Mouse (Mus musculus) forebrain, postnatal 0 days (tissue): ENCODE data around the gene Exoc3l2. TPM values are rescaled to one million over a fixed set of nuclear protein-coding genes. Genes with fewer than 3 reads are reported as not detected.
A peak's percentile ranks its signal among the peaks of the same experiment; 100 is the strongest.

Experiments used
- ATAC-seq: fragments of 200-750 bp; cut with Nextera tagmentation; 2 replicates; pipeline ENCODE4 v1.8.0; 2017; ENCODE audit warnings: mild to moderate bottlenecking, moderate library complexity
- DNase-seq: peaks from one replicate; pipeline ENCODE4 v3.0.0-alpha.2; 2015
- H3K27ac ChIP-seq: fragments of 300-500 bp; sonication (generic); 2 replicates; pipeline ENCODE4 v1.5.1; 2014; ENCODE audit warnings: low read depth, mild to moderate bottlenecking, antibody characterized with exemption, low read length, moderate library complexity, mixed read lengths
- H3K27me3 ChIP-seq: fragments of 300-500 bp; sonication (generic); 2 replicates; pipeline ENCODE4 v1.6.1; 2014; ENCODE audit warnings: mild to moderate bottlenecking, low read length, mixed read lengths; ENCODE audit not compliant: insufficient read depth
- H3K36me3 ChIP-seq: fragments of 300-500 bp; sonication (generic); 2 replicates; pipeline ENCODE4 v1.6.1; 2014; ENCODE audit warnings: mild to moderate bottlenecking, moderate library complexity; ENCODE audit not compliant: insufficient read depth
- H3K4me1 ChIP-seq: fragments of 300-500 bp; sonication (generic); 2 replicates; pipeline ENCODE4 v1.6.1; 2014; ENCODE audit warnings: antibody characterized with exemption; ENCODE audit not compliant: insufficient read depth
- H3K4me2 ChIP-seq: fragments of 300-500 bp; sonication (generic); 2 replicates; pipeline ENCODE4 v1.6.1; 2014; ENCODE audit warnings: low read depth, mild to moderate bottlenecking, moderate library complexity
- H3K4me3 ChIP-seq: fragments of 300-500 bp; sonication (generic); 2 replicates; pipeline ENCODE4 v1.5.1; 2014; ENCODE audit warnings: low read depth, low read length, mixed read lengths
- H3K9ac ChIP-seq: fragments of 300-500 bp; sonication (generic); 2 replicates; pipeline ENCODE4 v1.6.1; 2014; ENCODE audit warnings: mild to moderate bottlenecking
- H3K9me3 ChIP-seq: fragments of 300-500 bp; sonication (generic); 2 replicates; pipeline ENCODE4 v1.6.1; 2016; ENCODE audit warnings: low read length
- CTCF ChIP-seq: sonication (generic); IDR thresholded peaks from 2 replicates; pipeline ENCODE4 v1.5.1; 2016; ENCODE audit warnings: antibody characterized with exemption, control low read depth, low read depth
- WGBS: fragments of 180-500 bp; shearing (Covaris S2); extraction: QIAGEN DNeasy Blood & Tissue Kit; methylation state at CpG from one replicate; pipeline ENCODE4 v1.1.7; 2014; 5-methylcytosine and 5-hydroxymethylcytosine counted together
- polyA plus RNA-seq: library from polyadenylated mRNA; unstranded; fragments of >200 nt; fragmentation: Nextera tagmentation; extraction: Ambion mirVana; gene quantifications from 2 replicates; pipeline ENCODE4 v1.2.1, GENCODE M21; 2015
- total RNA-seq: library from RNA; depleted of rRNA; stranded (reverse); fragments of >200 nt; gene quantifications from 2 replicates; pipeline ENCODE4 v1.2.3, GENCODE M21; 2014

The Exoc3l2 gene
- total and polyA plus RNA-seq, 2 experiments from 2014 or later: 0.14 to 0.38 TPM

GRCm38 (mm10) chr7:19485488-19485887 lies 22.4 kb downstream of the Exoc3l2 start:
- H3K4me1 ChIP-seq: no peaks in the 10 kb centered on the region
- H3K9ac ChIP-seq: no peak overlapping the region
- peaks cover 20% of the 10 kb centered on the region for H3K27me3 ChIP-seq
- no peaks in the 10 kb centered on the region for H3K9me3 ChIP-seq
- no peak for TF ChIP-seq CTCF
- no peak overlapping the region for H3K4me2 ChIP-seq
- H3K36me3 ChIP-seq: no peaks in the 10 kb centered on the region
- WGBS: 70% methylated on average over 1 of the region's 1 CpGs
- DNase-seq (no peak), ATAC-seq (no peak)
- no peak overlapping the region for H3K4me3 ChIP-seq
- no peak overlapping the region for H3K27ac ChIP-seq

GRCm38 (mm10) chr7:19486549-19486948 lies 23.4 kb downstream of the Exoc3l2 start:
- Histone ChIP-seq H3K4me3 (no peak overlapping the region), H3K9me3 (no peaks in the 10 kb centered on the region), H3K36me3 (no peaks in the 10 kb centered on the region), H3K27ac (no peak overlapping the region), H3K9ac (no peak overlapping the region), H3K4me2 (no peak overlapping the region), H3K27me3 (peaks cover 31% of the 10 kb centered on the region), H3K4me1 (no peaks in the 10 kb centered on the region)
- no peak for ATAC-seq
- DNase-seq: no peak
- TF ChIP-seq CTCF: no peak
- 91% methylated on average over 7 of the region's 7 CpGs for WGBS

GRCm38 (mm10) chr7:19489525-19489924 lies 26.4 kb downstream of the Exoc3l2 start:
- DNase-seq: peak; percentile 32
- no peaks in the 10 kb centered on the region for H3K9me3 ChIP-seq
- H3K27ac ChIP-seq: no peak overlapping the region
- H3K4me3 ChIP-seq: peak overlapping the region; percentile 21
- peaks cover 34% of the 10 kb centered on the region for H3K27me3 ChIP-seq
- H3K9ac ChIP-seq: peak overlapping the region; percentile 18; the same call in 1 of the 2 replicates
- no peak for TF ChIP-seq CTCF
- H3K36me3 ChIP-seq: no peaks in the 10 kb centered on the region
- 5% methylated on average over 30 of the region's 31 CpGs for WGBS
- H3K4me1 ChIP-seq: no peaks in the 10 kb centered on the region
- ATAC-seq: peak; percentile 45; the same call in 1 of the 2 replicates
- H3K4me2 ChIP-seq: peak overlapping the region; percentile 44

- H3K4me2 ChIP-seq: no peak overlapping the region; the same call in 1 of the 2 replicates
- DNase-seq: no peak
- no peaks in the 10 kb centered on the region for H3K4me1 ChIP-seq
- H3K27ac ChIP-seq: no peak overlapping the region
- peaks cover 34% of the 10 kb centered on the region for H3K27me3 ChIP-seq
- no peak for ATAC-seq
- TF ChIP-seq CTCF: peak; percentile 40
- WGBS: 6% methylated on average over 26 of the region's 26 CpGs
- no peaks in the 10 kb centered on the region for H3K36me3 ChIP-seq
- no peaks in the 10 kb centered on the region for H3K9me3 ChIP-seq
- no peak overlapping the region for H3K9ac ChIP-seq
- H3K4me3 ChIP-seq: no peak overlapping the region
Observed at GRCm38 (mm10) chr7:19491731-19492130, 28.6 kb downstream of the Exoc3l2 start.

GRCm38 (mm10) chr7:19494751-19495474 lies 31.8 kb downstream of the Exoc3l2 start:
- no peak for TF ChIP-seq CTCF
- no peak for DNase-seq
- Histone ChIP-seq H3K27me3 (peaks cover 18% of the 10 kb centered on the region), H3K4me2 (no peak overlapping the region), H3K9me3 (no peaks in the 10 kb centered on the region), H3K4me3 (no peak overlapping the region), H3K9ac (no peak overlapping the region), H3K36me3 (no peaks in the 10 kb centered on the region), H3K4me1 (no peaks in the 10 kb centered on the region), H3K27ac (no peak overlapping the region)
- no peak for ATAC-seq
- WGBS: 86% methylated on average over 25 of the region's 25 CpGs

GRCm38 (mm10) chr7:19495521-19496213 lies 32.5 kb downstream of the Exoc3l2 start:
- H3K9ac ChIP-seq: no peak overlapping the region
- H3K27me3 ChIP-seq: peaks cover 12% of the 10 kb centered on the region
- H3K9me3 ChIP-seq: no peaks in the 10 kb centered on the region
- H3K4me2 ChIP-seq: no peak overlapping the region
- H3K27ac ChIP-seq: no peak overlapping the region
- 78% methylated on average over 20 of the region's 20 CpGs for WGBS
- H3K4me3 ChIP-seq: no peak overlapping the region
- DNase-seq (no peak), ATAC-seq (no peak)
- TF ChIP-seq CTCF: no peak
- H3K4me1 ChIP-seq: no peaks in the 10 kb centered on the region
- no peaks in the 10 kb centered on the region for H3K36me3 ChIP-seq

GRCm38 (mm10) chr7:19496214-19496555 lies 33.1 kb downstream of the Exoc3l2 start:
- TF ChIP-seq CTCF: no peak
- no peak overlapping the region for H3K4me2 ChIP-seq
- DNase-seq (no peak), ATAC-seq (no peak)
- WGBS: 80% methylated on average over 5 of the region's 5 CpGs
- H3K27me3 ChIP-seq: peaks cover 7% of the 10 kb centered on the region
- no peak overlapping the region for H3K4me3 ChIP-seq
- no peaks in the 10 kb centered on the region for H3K9me3 ChIP-seq
- no peaks in the 10 kb centered on the region for H3K4me1 ChIP-seq
- no peak overlapping the region for H3K9ac ChIP-seq
- H3K36me3 ChIP-seq: no peaks in the 10 kb centered on the region
- no peak overlapping the region for H3K27ac ChIP-seq
